Mouse (Mus musculus): ENCODE results near the gene Gm26920.

The Gm26920 gene

GRCm38 (mm10) chr7:30053591-30053990, 36.6 kb downstream of the Gm26920 start:
- no peak for DNase-seq

DNA sequence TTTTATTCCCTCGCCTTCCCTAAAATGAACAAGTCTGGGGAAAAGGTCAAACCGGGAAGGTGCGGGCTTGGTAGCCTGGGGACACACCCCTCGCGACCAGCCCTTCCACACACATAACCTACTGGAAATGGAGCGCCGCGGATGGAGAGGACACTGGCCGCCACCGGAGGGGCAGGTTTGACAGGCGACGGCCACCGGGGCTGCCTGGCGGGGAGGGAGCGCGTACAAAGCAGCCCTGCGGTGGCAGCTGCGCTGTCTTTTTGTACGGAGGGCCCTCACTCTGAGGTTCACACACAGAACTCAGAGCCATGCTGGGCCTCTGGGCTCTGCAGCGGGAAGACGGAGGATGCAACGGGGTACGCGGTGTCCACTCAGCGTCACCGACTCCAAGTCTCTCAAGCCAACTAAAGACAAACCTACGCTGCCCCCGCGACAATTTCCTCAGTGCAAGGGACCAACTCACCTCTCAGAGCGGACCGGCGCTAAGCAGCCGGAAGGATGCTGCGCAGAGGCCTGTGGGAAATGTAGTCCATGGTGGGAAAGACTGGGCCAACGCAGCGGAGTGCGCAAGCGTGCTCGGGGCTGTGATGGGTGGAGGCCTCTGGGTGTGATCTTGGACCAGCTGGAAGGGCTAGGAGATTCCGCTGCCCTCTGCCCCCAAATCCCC, 39.2 kb downstream of the Gm26920 start, which contains the start of gene Zfp14:
Gene Zfp14 (minus strand): TSS at position 499 of the 667 bp plus-strand sequence.
- peak; percentile 92 for DNase-seq

DNA sequence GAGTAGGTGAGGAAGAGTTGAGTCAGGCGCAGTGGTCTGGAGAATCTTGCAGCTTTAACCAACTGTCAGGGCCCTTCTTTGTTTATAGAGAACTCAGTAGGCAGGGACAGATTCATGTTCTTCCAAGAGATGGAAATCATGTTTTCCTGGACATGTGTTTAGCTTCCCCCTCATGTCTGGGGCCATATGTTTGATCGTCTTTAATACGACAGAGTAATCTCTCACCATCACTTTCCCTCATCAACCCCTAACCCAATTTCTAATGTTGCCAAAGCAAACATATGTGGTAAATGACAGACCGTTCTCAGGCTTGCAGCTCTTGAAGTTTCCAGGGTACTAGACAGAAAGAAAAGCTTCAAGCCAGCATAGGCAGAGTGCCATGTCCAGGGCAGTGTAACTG, 42.1 kb downstream of the Gm26920 start:
- no peak for DNase-seq

GRCm38 (mm10) chr7:30044354-30044753, 45.9 kb downstream of the Gm26920 start:
- DNase-seq: no peak

DNA sequence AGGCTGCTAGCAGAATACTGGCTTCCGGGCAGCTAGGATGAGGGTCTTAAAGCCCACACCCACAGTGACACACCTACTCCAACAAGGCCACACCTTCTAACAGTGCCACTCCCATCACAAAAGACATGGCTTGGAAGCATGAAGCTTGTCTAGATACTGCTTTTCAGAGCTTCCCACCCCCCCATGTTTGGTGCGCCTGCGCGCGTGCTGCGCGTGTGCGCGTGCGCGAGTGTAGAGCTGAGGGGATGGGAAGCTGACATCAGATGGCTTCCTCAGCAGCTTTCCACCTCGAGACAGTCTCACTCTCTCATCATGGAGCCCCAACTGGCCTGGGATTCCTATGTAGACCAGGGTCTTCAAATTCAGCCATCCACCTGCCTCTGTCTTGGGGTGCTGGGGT, 55.9 kb downstream of the Gm26920 start:
- DNase-seq: no peak

DNA sequence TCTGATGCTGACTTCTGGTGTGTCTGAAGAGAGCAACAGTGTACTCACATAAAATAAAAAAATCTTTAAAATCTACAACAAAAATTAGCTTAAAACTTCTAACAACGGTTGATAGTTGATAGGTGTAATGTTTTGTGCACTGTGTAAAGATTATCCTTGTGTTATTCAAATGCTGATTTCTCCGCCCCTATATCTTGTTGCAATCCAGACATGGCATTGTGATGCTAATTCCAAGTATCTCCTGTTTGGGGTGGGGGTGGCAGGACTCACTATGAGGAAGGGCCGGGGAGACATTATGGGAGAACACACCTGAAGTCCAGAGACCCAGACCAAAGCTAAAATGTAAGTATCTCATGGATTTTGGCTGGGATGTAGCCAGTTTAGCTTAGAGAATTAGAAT, 58.8 kb downstream of the Gm26920 start:
- DNase-seq: no peak

DNA sequence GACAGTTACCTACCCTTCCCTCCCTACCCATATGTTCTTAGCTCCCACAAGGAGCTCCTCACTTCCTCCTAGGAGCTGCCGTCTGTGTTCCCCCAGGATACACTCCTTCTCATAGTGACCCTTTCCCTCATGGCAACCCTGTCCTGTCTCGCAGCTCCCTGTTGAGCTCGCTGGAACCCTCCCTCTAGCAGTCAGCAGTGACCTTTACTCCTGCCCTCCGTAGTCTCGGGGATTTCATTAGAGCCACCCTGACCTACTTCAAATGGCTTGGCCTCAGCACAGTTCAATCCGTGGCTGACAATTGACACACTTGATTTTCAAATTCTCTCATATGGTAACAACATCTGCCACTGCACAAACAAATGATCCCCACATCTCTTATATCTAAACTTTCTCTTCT, 59.5 kb downstream of the Gm26920 start:
- no peak for DNase-seq

- DNase-seq: no peak
These were observed 61.6 kb downstream of the Gm26920 start for GRCm38 (mm10) chr7:30028572-30028971.

GRCm38 (mm10) chr7:30027331-30027730, 62.9 kb downstream of the Gm26920 start:
- DNase-seq: no peak

GRCm38 (mm10) chr7:30025358-30025757, 64.9 kb downstream of the Gm26920 start:
- no peak for DNase-seq

- DNase-seq: no peak
These were observed 66.4 kb downstream of the Gm26920 start for GRCm38 (mm10) chr7:30023800-30024199.

- no peak for DNase-seq
These were observed 66.9 kb downstream of the Gm26920 start for GRCm38 (mm10) chr7:30023324-30023723.

GRCm38 (mm10) chr7:30019543-30019942, 70.7 kb downstream of the Gm26920 start:
- no peak for DNase-seq

DNA sequence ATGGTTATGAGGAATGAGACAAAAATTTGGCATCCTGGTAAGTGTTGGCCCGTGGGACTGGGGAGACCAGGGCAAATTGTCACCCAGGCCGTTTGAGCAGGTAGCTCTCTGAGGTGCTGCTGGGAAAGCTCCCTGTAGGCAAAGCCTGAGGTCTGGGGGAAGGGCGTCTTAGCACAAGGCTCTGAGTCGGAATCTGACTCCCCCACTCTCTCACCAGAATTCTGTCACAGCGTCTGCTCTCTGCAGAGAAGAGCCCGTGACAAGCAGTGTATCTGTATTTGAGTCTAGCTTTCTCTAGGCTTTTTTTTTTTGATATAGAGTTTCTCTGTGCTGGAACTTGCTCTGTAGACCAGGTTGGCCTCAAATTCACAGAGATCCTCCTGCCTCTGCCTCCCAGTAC, 73.0 kb downstream of the Gm26920 start:
- no peak for DNase-seq

DNA sequence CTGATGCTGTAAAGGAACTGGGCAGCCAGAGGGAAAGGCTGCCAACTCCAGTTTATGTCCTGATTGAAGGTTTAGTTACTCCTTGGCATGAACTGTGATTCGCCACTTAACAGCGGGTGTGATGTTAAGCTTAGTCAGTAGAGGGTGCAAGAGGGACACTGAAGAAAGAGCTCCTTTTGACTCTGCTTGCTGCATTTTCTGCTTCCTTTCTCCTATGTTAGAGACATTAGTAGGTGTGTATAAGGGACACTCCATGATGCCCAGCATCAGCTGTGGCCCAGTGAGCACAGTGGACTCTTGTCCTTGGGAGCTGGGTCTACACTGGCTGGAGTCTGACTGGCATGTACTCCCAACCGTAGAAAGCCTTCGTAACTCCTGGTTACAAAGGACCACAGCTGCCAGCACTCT, 77.2 kb downstream of the Gm26920 start:
- peak; percentile 22 for DNase-seq

GRCm38 (mm10) chr7:30010551-30011195, 79.5 kb downstream of the Gm26920 start:
- DNase-seq: no peak

- no peak for DNase-seq
These were observed 80.7 kb downstream of the Gm26920 start for GRCm38 (mm10) chr7:30009321-30010085.

GRCm38 (mm10) chr7:30008020-30008690, 82.1 kb downstream of the Gm26920 start:
- DNase-seq: no peak

- DNase-seq: no peak
These were observed 82.6 kb downstream of the Gm26920 start for GRCm38 (mm10) chr7:30007601-30008000.

All from cerebellum, adult 11-12 months (tissue).